Comparison of ENCODE assay signal across 9 mouse cellular contexts in genomic region chr3:130962151-130962633, GRCm38 (mm10).
DNase-seq lines count a peak whose midpoint lies in the region; ATAC-seq lines count a peak whose summit lies in the region.
"Had no signal": no experiment of that assay in that cellular context is flagged by ENCODE, and none has a peak within 500 bp of the region (broad histone marks: within the 10 kb centered on the region; RNA-seq: fewer than 3 reads in every experiment).

No protein-coding gene starts in this region.

- H3K4me3 ChIP-seq in forebrain, embryonic 16.5 days (replicated peaks; ENCODE audit: low read length), result no peak overlapping the region
- no peak overlapping the region for H3K4me3 ChIP-seq in midbrain, embryonic 13.5 days (replicated peaks)

- H3K4me1 ChIP-seq in forebrain, embryonic 16.5 days (replicated peaks; ENCODE audit: control insufficient read depth, insufficient read depth, low read length), result peaks cover 21% of the 10 kb centered on the region
- peaks cover 46% of the 10 kb centered on the region for H3K4me1 ChIP-seq in midbrain, embryonic 13.5 days (replicated peaks)

- H3K4me2 ChIP-seq in forebrain, embryonic 16.5 days (ENCODE audit: low read length), result peak overlapping the region; percentile 27
- H3K4me2 ChIP-seq in midbrain, embryonic 13.5 days (replicated peaks), result peak overlapping the region; percentile 49

- H3K9me3 ChIP-seq in forebrain, embryonic 16.5 days (ENCODE audit: control insufficient read depth, low read length), result no peaks in the 10 kb centered on the region
- no peaks in the 10 kb centered on the region for H3K9me3 ChIP-seq in midbrain, embryonic 13.5 days

- peak overlapping the region; percentile 30; the same call in 1 of the 2 replicates for H3K9ac ChIP-seq in forebrain, embryonic 16.5 days (replicated peaks; ENCODE audit: low read depth, low read length)
- peak overlapping the region; percentile 17; the same call in 1 of the 2 replicates for H3K9ac ChIP-seq in midbrain, embryonic 13.5 days (replicated peaks)

- peak; percentile 47 for ATAC-seq in forebrain, embryonic 16.5 days
- ATAC-seq in midbrain, embryonic 13.5 days, result peak; percentile 77
- ATAC-seq in granulocyte monocyte progenitor cell, adult 5-6 weeks (replicated peaks; ENCODE audit: poor library complexity, severe bottlenecking), result no peak
- no peak for ATAC-seq in inflammation-experienced regulatory T-cells, adult 6 months

- 2% methylated on average over 14 of the region's 14 CpGs for WGBS in forebrain, embryonic 16.5 days
- WGBS in midbrain, embryonic 13.5 days, result 3% methylated on average over 14 of the region's 14 CpGs

- peak overlapping the region; percentile 34; the same call in 1 of the 2 replicates for H3K27ac ChIP-seq in forebrain, embryonic 16.5 days (ENCODE audit: low read length)
- peak overlapping the region; percentile 92 for H3K27ac ChIP-seq in midbrain, embryonic 13.5 days

- 0 out of 2 replicates have a peak, but pooled peaks cover 2% of the 10 kb centered on the region for H3K27me3 ChIP-seq in forebrain, embryonic 16.5 days (replicated peaks; ENCODE audit: control insufficient read depth, insufficient read depth, low read length)
- H3K27me3 ChIP-seq in midbrain, embryonic 13.5 days, result no peaks in the 10 kb centered on the region

- H3K36me3 ChIP-seq in forebrain, embryonic 16.5 days (ENCODE audit: control insufficient read depth, insufficient read depth), result no peaks in the 10 kb centered on the region
- H3K36me3 ChIP-seq in midbrain, embryonic 13.5 days, result no peaks in the 10 kb centered on the region

- DNase-seq in right cerebral cortex, postnatal 4 days, result peak; percentile 33
- DNase-seq in right cerebral cortex, postnatal 25 days, result no peak
- no peak for DNase-seq in ovary, postnatal 14 days (ENCODE audit: low spot score)
- DNase-seq in layer of hippocampus, adult 9-11 months, result no peak
- DNase-seq: kidney, postnatal 25 days had no signal

Comparison
In these comparisons a context has a peak if more than half of its experiments do, and no peak if none do; other contexts are left out.
1. ATAC-seq: peak in forebrain, embryonic 16.5 days (single experiment) and midbrain, embryonic 13.5 days (single experiment); none in granulocyte monocyte progenitor cell, adult 5-6 weeks (single experiment) and inflammation-experienced regulatory T-cells, adult 6 months (single experiment).